Mouse (Mus musculus): ENCODE results near the gene Gm45713.
"Not testable (repeated sequence)": the region's sequence is repeated elsewhere in the genome, so short reads cannot be mapped to it uniquely, and the experiment has no call there.

Gene Gm45713

DNA sequence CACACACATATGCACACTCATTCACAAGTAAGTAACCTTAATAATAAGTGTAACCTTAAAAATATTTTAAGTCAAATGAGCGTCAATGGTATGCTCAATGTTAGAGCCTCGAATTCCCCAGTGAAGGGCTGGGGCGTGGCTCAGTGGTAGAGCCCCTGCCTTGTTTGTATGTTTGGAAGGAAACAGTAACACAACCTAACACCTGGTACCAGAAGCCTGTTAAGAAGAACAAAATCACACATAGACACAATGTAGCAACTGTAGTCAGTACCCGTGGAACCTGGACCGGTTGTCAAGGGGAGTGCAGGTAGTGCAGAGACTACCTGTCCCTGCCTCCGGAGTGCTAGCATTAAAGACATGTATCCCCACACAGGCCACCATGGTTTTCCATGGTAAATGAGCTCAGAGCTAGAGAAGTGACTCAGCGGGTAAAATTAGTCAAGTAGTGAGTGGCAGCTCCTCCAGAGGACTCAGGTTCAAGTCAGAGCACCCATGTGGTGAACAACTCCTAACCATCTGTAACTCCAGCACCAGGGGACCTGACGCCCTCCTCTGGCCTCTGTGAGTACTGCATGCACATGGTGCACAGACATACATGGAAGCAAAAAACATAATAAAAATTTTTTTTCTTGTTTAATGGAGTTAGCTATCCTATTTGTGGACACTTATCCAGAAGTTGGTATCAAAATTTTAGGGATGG is 37.3 kb downstream of the Gm45713 start:
- no peak for DNase-seq (ENCODE audit: low spot score in 2 of 2)

DNA sequence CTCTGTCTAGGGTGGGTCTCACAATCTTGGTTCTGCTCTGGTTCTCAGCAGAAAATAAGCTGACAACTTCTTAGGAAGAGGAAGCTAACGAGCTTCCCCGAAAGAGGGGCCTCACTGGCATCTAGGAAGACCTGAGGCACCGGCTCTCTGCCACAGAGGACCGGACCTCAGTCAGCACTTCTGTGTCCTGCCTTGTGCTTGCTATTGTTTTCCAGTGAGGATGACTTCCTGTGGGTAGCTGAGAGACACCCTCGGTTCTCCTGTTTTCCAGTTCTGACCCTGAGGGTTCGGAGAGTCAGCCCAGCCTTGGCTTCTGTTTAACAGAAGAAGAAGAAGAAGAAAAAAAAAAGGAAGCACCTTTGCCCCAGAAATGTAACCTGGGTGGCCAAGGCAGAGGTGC is 38.6 kb downstream of the Gm45713 start:
- peak in 1 of 2 experiments; percentile 63 for DNase-seq (ENCODE audit: low spot score in 2 of 2)

DNA sequence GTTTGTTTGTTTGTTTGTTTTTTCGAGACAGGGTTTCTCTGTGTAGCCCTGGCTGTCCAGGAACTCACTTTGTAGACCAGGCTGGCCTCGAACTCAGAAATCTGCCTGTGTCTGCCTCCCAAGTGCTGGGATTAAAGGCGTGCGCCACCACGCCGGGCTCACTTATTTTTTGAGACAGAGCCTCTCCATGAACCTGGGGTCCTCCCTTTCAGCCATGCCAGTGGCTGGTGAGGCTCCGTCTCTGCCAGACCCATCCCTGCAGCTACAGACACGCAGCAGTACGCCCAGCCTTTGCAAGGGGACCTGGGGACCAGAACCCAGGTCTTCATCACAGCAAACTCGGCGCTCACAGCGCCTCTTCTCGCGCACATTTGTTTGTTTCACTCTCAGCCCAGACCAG is 40.1 kb downstream of the Gm45713 start:
- not testable (repeated sequence) for DNase-seq (ENCODE audit: low spot score in 2 of 2)

DNA sequence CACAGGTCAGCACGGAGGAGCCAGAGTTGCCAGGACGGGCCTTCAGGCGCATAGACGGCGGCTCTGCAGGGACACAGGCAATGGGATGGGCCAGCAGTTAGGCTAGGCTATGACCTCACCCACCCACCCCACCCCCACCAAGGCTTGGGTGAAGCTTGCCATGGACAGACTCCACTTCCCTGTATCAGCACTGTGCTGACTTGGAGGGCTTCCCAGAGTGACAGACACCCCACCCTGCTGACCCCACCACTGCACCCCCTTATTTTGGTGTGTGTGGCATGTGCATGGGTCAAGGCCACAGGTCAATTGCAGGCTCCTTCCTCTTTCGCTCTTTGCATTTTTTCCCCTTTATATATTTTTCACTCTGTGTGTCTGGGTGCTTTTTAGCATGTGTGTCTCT is 40.7 kb downstream of the Gm45713 start:
- peak; percentile 41 to 49 for DNase-seq (ENCODE audit: low spot score in 2 of 2)

DNA sequence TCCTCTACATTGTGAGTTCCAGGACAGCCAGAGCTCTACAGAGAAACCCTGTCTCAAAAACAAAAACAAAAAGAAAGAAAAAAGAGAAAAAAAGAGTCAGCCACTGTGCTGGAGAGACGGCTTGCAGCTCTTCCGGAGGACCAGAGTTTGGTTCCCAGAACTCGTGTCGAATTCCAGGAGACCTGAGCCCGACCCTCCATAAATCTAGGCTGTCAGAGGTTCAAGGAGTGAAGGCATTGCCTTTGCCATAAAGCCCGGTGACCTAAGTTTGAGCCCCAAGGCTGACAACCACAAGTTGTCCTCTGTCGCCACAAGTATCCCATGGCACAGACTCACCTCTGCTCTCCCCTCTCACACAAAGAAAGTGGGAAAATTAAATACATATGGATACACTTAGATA is 41.9 kb downstream of the Gm45713 start:
- DNase-seq (ENCODE audit: low spot score in 2 of 2): no peak

DNA sequence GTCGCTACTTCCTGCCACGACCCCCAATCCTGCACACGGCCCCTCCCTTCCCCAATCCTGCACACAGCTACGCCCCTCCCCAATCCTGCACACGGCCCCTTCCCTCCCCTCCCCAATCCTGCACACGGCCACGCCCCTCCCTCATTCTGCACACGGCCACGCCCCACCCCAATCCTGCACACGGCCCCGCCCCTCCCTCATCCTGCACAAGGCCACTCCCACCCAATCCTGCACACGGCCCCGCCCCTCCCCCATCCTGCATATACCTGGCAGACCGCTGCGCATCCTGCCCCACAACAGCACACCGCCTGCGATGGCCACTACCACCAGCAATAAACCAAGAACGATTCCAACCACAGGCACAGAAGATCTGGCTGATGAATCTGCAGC is 42.5 kb downstream of the Gm45713 start:
- no peak for DNase-seq (ENCODE audit: low spot score in 2 of 2)

DNA sequence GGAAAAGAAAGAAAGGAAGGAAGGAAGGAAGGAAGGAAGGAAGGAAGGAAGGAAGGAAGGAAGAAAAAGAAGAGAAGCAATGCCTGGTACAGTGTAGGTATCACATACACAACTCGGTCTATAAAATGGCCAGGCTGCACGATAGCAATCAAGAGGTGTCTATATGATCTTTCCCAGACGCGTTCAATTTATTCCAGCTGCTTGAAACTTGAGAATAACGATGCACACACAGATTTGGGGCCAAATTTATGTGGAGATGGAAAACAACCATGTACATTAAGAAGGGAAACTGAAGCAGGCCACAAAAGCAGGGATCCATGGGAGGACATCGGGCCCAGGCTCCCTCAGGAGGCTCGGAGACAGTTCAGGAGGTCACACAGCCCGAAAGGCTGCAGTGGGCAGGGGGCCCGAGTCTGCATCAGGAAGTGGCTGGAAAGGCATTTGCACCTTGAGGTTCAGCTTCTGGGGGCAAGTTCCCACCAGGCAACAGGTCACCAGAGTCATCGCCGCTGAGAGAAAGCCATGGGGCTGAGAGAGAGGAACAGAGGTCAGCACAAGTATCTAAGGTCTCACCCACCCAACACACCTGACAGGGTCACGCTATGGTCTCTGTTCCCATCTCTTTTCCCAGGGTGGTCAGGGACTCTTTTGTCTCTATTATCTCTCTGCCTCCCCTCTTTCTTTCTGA is 43.1 kb downstream of the Gm45713 start:
- DNase-seq (ENCODE audit: low spot score in 2 of 2): no peak

DNA sequence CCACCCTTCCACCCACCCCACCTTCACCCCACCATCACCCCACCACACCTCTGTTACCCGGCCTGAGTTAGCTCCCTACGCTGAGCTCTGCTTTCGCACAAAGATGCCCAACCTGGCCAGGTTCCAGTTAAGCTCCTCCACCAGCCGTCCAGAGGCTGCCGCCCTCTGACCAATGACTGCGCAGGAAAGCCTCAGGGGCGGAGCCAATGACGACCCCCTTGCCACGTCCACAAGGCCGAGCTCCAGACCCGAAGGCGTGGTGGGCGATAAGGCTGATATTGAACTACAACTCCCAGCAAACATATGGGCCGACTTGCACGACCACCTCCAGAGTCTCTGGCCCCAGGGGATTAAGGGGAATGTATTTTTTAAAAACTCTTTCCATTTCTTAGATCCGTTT is 44.0 kb downstream of the Gm45713 start, which contains the start of gene Rcn3:
Gene Rcn3 (minus strand): TSS at position 174 of the 400 bp plus-strand sequence.
- peak; percentile 85 to 89 for DNase-seq (ENCODE audit: low spot score in 2 of 2)

DNA sequence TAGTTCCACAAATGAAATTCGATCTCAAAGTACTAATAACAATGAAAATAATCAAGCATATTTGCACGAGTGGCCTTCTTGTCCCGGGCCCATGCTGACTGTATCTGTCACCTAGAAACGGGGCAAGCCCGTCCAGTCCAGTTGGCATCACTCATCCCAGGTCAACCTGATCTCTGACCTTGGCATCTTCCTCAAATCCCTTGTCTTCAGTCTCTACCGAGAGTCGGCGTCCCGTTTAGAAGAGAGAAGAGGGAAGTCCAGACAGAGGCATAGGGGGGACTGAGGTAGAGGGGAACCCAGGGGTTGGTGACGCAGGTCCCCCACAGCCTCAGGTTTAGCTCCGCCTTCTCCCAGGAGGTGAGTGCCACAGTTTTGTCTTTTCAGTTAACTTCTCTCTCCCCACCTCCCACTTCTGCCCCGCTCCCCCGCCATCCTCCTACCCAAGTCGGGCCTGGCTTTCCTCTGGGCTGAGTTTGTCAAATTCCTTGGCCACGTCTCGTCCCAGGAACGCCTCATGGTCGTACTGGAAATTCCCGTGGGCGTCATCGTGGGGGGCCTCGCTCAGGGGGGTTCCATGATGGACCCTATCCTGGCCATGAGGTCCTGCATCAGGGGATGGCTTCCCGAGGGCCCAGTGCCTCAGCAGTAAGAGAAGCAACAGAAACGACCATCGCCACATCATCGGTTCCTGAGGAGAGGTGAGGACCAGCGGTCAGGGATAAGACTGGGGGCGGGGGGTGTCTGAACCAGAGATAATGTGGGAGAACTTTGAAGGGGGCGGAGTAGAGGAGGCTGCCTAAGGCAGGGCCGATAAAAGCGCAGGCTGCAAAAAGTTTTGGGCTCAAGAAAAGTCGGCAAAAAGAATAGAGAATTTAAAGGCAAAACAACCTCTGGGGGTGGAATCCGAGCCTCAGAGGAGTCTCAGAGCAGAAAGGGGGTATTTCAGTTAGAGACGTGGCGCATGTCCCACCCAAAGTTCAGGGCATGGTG is 44.7 kb downstream of the Gm45713 start:
- DNase-seq (ENCODE audit: low spot score in 2 of 2): peak in 1 of 2 experiments; percentile 46

DNA sequence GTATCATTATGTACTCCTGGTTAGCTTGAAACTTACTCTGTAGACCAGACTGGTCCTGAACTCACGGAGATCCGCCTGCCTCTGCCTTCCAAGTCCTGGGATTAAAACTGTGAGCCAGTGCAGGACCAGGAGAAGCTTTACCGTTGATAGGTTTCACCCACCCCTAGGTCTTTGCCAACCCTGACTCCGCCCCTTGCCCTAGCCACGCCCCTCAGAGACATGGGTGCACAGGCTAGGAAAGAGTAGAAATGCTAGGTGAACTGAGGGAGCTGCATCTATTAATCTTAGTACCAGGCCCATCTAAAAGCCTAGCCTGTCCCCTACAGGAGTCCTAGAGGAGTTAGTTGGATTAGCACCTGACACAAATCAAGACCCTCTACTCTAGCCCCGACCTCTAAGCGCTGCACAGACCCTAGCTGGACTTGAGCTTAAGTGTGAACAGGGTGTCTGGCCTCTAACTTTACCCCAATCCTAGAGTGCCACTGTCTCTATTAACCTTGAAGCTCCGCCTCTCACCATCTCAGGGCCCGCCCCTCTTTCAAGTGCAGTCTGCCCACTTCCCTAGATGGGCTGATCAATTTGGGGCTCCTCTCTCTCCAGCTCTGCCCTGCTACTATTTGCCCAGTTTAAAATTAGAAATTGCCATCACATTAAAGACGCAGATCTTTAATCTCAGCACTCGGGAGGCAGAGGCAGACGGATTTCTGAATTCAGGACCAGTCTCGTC is 45.6 kb downstream of the Gm45713 start:
- no peak for DNase-seq (ENCODE audit: low spot score in 2 of 2)

DNA sequence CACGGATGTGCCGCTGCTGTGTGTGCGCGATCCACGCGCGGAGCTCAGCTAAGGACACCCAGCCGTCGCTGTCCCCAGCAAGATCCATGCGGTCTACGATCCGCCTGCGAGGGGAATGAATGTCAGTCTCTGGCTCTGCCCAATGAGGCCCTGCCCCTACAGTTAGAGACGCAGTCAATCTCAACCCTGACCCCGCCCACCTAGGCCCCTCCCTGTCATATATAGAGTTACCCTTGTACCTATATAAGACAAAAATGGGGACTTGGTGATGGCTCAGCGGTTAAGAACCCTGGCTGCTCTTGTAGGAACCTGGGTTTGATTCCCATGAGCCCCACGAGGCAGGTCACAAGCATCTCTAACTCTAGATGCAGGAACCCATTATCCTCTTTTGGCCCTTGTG is 47.4 kb downstream of the Gm45713 start:
- no peak for DNase-seq (ENCODE audit: low spot score in 2 of 2)

DNA sequence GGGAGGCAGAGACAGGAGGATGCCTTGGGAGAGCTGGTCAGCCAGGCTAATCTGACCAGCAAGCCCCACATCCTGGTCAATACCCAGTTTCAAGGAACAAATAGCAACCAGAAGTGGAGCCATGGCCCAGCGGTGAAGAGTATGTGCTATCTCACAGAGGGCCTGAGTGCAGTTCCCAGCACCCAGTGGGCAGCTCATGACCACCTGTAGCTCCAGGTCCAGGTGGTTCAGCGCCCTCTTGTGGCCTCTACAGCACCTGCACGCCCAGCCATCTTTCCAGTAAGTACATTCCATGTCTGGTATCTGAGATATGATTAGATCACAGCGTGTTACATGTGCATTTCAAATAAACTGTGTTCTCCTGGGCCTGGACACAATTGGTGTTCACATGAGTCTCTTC is 49.9 kb downstream of the Gm45713 start:
- DNase-seq (ENCODE audit: low spot score in 2 of 2): no peak

DNA sequence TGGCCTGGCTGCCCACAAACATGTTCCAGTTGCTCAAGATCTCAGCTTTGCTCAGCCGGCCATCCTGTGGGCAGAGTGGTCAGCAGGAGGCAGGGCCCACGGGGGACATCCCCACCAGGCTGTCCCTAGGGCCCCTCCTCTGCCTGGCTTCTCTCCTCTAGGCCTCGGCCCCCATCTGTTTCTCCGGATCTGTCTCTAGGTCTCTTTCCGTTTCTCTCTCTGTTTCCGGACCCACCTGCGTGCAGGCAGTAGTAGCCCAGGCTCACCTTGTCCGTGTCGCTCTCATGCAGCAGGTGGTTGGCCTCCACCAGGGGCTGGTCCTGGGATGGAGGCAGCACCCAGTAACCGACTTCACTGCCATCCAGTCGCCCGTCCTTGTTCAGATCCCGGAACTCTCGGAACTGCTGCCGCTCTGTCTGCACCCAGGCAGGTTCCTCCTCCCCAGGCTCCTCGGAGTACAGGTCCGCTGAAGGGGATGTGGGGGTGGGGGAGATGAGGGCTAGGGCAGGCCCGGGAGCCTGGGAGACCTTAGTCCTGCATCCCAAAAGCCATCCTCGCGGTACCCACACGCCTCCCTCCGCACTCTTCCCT is 52.6 kb downstream of the Gm45713 start:
- DNase-seq (ENCODE audit: low spot score in 2 of 2): no peak

DNA sequence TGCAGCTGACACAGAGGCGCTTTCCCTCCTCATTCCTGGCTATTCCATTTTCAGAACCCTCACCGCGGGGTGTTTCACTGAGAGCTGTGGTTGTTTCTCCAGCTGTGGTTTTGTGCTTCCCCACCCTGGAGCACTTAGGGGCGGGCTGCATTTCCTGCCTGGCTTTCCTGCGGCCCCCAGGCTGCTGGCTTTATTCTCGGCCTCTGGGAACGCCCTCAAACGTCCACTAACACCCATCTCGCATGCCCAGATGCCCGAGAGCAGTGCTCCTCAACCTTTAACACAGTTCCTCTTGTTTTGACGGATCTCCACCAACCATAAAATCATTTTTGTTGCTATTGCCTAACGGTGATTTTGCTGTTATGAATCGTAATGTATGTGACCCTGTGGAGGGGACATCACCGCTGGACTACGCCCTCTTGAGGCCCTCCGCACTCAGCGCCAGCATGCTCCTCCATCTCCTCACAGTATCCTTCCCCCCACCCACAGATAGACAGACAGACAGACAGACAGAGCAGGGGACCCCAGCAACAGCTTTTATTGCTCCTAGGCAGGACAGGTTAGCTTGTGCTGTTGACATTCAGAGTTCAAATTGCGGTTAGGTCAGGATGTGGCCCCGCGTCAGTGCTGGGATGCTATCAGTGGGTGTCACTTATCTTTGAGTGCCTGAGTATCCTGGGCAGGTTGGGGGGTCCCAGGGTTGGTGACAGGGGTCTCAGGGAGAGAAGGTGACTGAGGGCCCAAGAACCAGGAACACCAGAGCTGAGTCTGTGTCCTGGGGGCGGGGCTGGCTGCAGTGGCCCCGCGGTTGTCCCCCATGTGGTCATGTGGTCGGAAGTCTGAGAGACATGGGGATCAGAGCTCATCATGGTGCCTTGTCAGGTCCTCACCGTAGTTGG is 53.4 kb downstream of the Gm45713 start:
- peak; percentile 74 to 87 for DNase-seq (ENCODE audit: low spot score in 2 of 2)

DNA sequence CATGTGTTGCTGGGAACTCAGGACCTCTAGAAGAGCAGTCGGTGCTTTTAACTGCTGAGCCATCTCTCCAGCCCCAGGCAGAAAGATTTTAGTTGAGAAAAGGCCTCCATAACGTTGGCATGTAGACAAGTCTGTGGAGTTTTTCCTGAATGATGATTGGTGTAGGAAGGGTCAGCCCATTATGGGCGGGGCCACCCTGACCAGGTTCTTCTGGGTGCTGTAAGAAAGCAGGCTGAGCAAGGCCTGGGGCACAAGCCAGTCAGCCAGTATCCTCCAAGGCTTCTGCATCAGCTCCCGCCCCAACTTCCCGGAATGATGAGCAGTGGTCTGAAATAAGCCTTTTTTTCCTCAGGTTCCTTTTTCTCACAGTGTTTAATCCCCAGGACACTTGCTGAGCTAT is 55.0 kb downstream of the Gm45713 start:
- DNase-seq (ENCODE audit: low spot score in 2 of 2): no peak

DNA sequence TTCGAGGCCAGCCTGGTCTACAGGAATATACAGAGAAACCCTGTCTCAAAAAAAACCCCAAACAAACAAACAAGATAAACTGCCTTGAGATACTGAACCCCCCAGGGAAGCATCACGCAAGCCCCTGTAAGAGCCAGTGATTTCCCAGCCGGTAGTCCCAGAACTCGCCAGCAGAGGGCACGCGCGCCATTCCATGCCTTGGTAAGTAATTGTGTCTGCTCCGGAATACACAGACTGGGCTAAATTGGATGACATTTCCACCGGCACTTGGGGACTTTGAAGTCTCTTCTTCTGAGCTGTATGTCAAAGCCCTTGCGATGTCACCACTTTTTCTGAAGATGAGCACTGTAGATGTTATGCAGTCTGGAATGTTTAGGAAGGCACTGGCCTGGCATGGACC is 56.2 kb downstream of the Gm45713 start:
- peak; percentile 85 to 90 for DNase-seq (ENCODE audit: low spot score in 2 of 2)

DNA sequence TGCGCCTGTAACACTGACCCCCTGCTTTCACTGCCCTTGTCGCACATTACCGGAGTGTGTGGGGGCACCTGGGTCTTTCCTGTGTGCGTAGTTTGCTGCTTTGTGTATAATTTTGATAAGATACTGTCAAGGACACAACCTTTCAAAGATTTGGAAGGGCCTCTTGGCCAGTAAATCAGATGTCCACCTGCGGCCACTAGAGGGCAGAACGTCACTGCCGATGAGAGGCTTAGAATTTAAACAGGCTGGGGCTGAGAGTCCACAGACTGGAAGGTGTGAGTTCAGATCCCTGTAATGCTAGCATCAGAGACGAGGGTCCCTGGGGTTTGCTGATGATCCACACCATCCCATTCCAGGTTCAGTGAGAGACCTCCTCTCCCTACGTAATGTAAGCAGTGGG is 57.5 kb downstream of the Gm45713 start:
- peak; percentile 58 to 71 for DNase-seq (ENCODE audit: low spot score in 2 of 2)

DNA sequence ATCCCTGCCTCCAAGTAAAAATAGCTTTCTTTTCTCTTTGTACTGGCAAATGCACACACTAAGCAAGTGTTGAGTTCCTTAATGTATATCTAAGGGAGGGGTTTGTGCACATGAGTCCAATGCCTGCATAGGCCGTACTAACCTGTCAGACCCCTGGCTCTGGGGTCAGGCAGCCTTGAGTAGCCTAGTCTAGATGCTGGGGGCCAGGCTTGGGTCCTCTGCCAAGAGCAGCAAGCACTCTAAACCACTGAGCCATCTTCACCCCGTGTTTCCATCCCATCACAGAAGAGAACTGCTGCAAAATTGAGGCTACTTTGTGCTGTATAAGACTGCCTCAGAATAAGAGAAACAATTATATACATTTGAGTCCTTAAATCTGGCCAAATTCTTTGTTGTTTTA is 58.2 kb downstream of the Gm45713 start:
- DNase-seq (ENCODE audit: low spot score in 2 of 2): no peak

DNA sequence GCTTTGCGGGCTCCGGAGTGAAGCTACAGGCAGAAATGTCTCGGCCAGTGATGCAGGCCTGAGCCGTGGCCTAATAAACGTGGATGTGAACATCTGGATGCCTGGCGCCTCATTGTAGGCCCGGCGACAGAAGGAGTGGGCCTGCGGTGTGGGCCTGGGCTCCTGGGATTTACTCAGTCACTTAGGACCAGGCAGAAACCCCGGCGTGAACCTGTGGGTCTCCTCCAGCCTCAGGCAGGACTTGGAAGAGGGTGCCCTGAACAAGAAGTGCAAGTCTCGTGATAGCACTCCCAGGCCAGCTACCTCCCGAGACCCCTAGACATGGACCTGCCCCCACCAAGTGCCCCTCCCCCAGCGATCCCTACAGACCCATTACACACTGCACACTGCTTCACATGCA is 58.7 kb downstream of the Gm45713 start:
- no peak for DNase-seq (ENCODE audit: low spot score in 2 of 2)

DNA sequence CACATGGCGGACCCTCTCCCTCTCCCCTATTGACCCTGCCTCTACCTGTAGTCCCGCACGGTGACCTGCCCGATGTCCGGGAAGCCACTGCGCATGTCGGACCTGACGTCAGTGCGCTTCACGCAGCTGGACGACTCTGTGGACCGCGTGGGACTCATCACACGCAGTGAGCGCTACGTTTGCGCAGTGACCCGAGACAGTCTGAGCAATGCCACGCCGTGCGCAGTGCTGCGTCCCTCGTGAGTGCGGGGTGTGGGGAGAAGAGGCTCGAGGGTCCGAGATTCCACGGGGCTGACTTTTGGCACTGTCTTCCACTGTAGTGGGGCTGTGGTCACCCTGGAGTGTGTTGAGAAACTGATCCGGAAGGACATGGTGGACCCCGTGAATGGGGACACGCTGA is 59.5 kb downstream of the Gm45713 start:
- DNase-seq (ENCODE audit: low spot score in 2 of 2): no peak

Measured in heart, adult 9 months (tissue).